Mouse (Mus musculus) small intestine, adult 2 months (tissue): ENCODE data around the gene Tbx1.

Source experiments
- CTCF ChIP-seq: fragments of 200-500 bp; IDR thresholded peaks from 2 replicates; pipeline ENCODE4 v1.5.1; 2012; ENCODE audit warnings: low read depth, mild to moderate bottlenecking, control low read depth, inconsistent platforms, low read length, moderate library complexity, mixed read lengths; ENCODE audit not compliant: insufficient replicate concordance, insufficient read length; ENCODE audit errors: extremely low read depth
- POLR2A ChIP-seq: fragments of 200-500 bp; IDR thresholded peaks from 2 replicates; pipeline ENCODE4 v1.6.1; 2012; ENCODE audit warnings: low read depth, mild to moderate bottlenecking, control low read depth, inconsistent platforms, low read length, moderate library complexity

DNA sequence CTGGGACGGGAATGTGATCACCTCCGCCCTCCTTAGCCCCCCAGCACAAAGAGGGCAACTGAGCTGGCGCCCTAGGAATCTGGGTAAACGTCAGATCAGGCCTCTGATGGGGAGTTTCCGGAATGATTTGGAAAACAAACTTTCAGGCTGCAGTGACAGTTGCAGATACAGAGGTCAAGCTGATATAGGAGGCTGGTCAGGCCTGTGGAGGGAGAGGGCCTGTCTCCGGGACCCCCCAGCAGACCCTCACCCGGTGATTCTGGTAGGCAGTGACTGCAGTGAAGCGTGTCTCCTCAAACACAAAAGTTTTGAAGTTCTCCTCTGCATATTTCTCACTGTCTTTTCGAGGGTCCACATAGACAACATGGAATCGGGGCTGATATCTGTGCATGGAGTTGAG, 7.3 kb downstream of the Tbx1 start:
- no peak for TF ChIP-seq POLR2A
- TF ChIP-seq CTCF = no peak
